Mouse (Mus musculus) layer of hippocampus, adult 18-20 months (tissue): ENCODE results near the gene Abcc1. TPM values are rescaled to one million over a fixed set of nuclear protein-coding genes. Genes with fewer than 3 reads are reported as not detected.

ENCODE experiments used
- DNase-seq, 2 experiments: peaks; one replicate each; pipeline ENCODE4 v3.0.0; 2022; ENCODE audit warnings: low spot score in 2 of 2
- total RNA-seq, 2 experiments: library from RNA; stranded (reverse); gene quantifications; 2 replicates each; pipeline ENCODE4 v1.2.3; 2021

Gene Abcc1
- total RNA-seq, 2 experiments from 2014 or later: 11.1 to 11.8 TPM

GRCm38 (mm10) chr16:14439081-14439480 is 77.7 kb downstream of the Abcc1 start:
- DNase-seq: no peak

GRCm38 (mm10) chr16:14439801-14440614 is 78.7 kb downstream of the Abcc1 start:
- DNase-seq: no peak

- no peak for DNase-seq
These were observed 82.9 kb downstream of the Abcc1 start for GRCm38 (mm10) chr16:14444059-14444855.

- DNase-seq: no peak
These were observed 83.8 kb downstream of the Abcc1 start for GRCm38 (mm10) chr16:14445197-14445596.

- DNase-seq: no peak
These were observed 86.0 kb downstream of the Abcc1 start for GRCm38 (mm10) chr16:14447366-14447765.

GRCm38 (mm10) chr16:14448307-14448706 is 86.9 kb downstream of the Abcc1 start:
- DNase-seq: no peak

GRCm38 (mm10) chr16:14449861-14450260 is 88.5 kb downstream of the Abcc1 start:
- DNase-seq: peak in 1 of 2 experiments; percentile 11

- peak; percentile 9 to 34 for DNase-seq
These were observed 90.2 kb downstream of the Abcc1 start for GRCm38 (mm10) chr16:14451374-14452046.

- no peak for DNase-seq
These were observed 101.2 kb downstream of the Abcc1 start for GRCm38 (mm10) chr16:14462535-14462934.

GRCm38 (mm10) chr16:14465016-14465415 is 103.7 kb downstream of the Abcc1 start:
- DNase-seq: no peak

- no peak for DNase-seq
These were observed 107.0 kb downstream of the Abcc1 start for GRCm38 (mm10) chr16:14468351-14468750.

GRCm38 (mm10) chr16:14468841-14469240 is 107.5 kb downstream of the Abcc1 start:
- DNase-seq: no peak

- DNase-seq: no peak
These were observed 110.8 kb downstream of the Abcc1 start for GRCm38 (mm10) chr16:14472171-14472570.

GRCm38 (mm10) chr16:14473686-14474085 is 112.3 kb downstream of the Abcc1 start:
- no peak for DNase-seq

- DNase-seq: no peak
These were observed 113.6 kb downstream of the Abcc1 start for GRCm38 (mm10) chr16:14475001-14475400.

- DNase-seq: no peak
These were observed 114.7 kb downstream of the Abcc1 start for GRCm38 (mm10) chr16:14476056-14476455.

GRCm38 (mm10) chr16:14476701-14477400 is 115.5 kb downstream of the Abcc1 start:
- DNase-seq: no peak

- no peak for DNase-seq
These were observed 116.3 kb downstream of the Abcc1 start for GRCm38 (mm10) chr16:14477510-14478300.

- DNase-seq: no peak
These were observed 118.3 kb downstream of the Abcc1 start for GRCm38 (mm10) chr16:14479641-14480040.

GRCm38 (mm10) chr16:14483221-14483620 is 121.9 kb downstream of the Abcc1 start:
- no peak for DNase-seq
